Mouse (Mus musculus) adrenal gland (tissue): Measurements from ENCODE around the gene Adamts4.

Source experiments
- intact Hi-C: fragments of 180-260 bp; cut with DNase I; formaldehyde crosslinking; loops from one replicate; pipeline ENCODE4 v1.15.1; 2025

Adamts4 gene

DNA sequence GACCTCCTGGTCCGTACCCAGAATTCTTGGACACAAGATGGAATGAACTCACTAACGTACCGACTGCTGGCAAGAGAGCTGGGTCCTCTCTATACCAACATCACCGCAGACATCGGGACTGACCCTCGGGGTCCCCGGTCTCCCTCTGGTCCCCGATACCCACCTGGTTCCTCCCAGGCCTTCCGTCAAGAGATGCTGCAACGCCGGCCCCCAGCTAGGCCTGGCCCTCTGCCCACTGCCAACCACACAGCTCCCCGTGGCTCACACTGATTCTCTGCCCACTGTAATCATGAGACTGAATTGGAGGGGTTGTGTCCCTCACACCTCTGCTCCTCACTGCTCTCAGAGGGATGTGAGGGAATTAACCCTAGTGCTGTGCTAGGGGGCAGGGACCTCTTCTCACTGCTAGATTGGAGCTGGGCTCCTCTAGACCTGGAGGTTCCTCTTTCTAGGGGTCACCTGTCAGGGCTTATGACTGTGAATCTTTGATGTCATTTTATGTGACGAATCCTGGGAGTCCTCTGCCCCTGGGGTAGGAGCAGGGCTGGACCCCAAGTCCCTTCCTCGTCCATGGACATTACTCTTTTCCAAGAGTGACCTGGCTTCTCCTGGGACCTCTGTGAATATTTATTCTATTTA is 26.0 kb downstream of the Adamts4 start:
- intact Hi-C loops = no loop called here

DNA sequence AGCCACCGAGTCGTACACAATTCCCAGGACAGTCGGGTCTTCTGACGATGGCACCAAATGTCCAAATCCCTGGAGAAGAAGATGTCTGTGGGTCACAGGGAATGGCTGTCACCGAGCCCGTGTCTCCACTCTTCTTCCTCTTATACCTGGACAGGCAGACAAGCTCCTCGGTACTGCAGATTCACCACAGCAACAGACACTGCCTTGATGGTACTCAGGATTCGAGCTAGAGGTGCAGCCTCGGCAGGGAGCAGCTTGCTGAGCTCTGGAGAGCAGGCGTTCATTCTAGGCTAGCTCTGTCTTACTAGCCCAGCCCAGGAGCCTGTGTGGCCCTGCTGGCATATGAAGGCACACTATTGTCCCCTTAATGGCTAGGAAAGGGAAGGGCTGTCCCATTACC is 27.5 kb downstream of the Adamts4 start:
- intact Hi-C loops = no loop called here

- intact Hi-C loops = no loop called here
Measured at GRCm38 (mm10) chr1:171278436-171278835, 28.2 kb downstream of the Adamts4 start.

GRCm38 (mm10) chr1:171279012-171279705 is 28.9 kb downstream of the Adamts4 start:
- intact Hi-C loops = no loop called here

DNA sequence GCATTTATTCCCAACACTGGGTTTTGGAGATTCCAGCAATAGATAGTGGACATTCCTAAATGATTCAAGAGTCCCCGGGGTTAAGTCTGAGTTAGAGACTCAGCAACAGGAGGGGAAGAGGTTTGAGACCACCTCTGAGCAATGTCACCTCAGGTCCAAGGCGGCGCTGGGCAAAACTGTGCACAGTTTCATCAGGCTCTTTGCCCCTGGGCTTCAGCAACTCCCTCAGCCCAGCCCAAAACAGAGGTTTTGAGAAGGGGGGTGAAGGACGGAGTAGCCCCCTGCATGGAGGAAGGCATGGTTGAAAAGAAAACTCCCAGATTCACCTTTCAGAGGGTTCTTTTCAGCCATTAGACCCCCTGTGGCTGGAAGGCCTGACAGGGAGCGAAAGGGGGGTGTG is 29.5 kb downstream of the Adamts4 start:
- intact Hi-C loops = no loop called here

GRCm38 (mm10) chr1:171280250-171280915 is 30.2 kb downstream of the Adamts4 start:
- intact Hi-C loops = no loop called here

GRCm38 (mm10) chr1:171280916-171281527 is 30.8 kb downstream of the Adamts4 start, which contains the start of gene Ppox:
Ppox (minus strand) TSS chr1:171281186.
- intact Hi-C loops = no loop called here

- intact Hi-C loops = no loop called here
Measured at GRCm38 (mm10) chr1:171281528-171281923, 31.3 kb downstream of the Adamts4 start.

GRCm38 (mm10) chr1:171282086-171282805 is 32.0 kb downstream of the Adamts4 start:
- intact Hi-C loops = no loop called here

- intact Hi-C loops = no loop called here
Measured at GRCm38 (mm10) chr1:171283188-171284160, 33.3 kb downstream of the Adamts4 start.

- intact Hi-C loops = no loop called here
Measured at GRCm38 (mm10) chr1:171284491-171284890, 34.3 kb downstream of the Adamts4 start.

DNA sequence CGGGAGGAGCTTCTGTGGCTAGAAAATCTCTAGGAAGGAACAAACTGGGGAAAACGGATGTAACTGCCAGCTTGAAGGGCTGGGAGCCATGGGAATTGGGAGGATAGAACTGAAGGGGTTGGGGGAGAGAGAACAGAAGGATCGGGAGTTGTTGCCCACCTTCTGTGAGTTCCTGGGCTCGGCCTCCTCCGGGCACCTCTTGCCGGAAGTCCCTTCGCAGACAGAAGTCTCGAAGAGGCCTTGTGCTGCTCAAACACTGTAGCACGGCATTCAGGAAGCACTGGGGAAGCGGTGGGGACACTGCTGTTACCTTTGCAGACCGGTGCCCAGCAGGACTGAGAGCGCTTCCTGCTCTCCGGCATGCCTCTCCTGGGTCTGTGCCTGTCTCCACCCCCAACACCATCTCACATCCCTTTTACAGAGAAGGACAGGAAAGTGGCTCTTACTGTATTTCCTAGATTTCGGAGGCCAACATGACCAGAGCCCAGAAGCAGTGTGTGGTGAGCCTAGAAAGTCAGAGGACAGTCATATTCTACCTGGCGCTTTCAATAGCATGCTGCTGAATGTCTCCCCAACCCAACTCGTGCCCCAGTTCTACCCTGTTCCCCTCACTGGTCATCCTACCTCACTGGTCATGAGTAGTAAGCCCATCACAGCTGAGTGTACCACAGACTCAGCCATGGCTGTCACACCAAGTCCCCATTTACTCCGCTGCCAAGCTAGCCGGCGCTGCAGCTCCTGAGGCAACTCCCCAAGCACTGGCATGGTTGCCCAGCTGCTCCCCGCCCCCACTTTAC is 35.1 kb downstream of the Adamts4 start:
- intact Hi-C loops = no loop called here

DNA sequence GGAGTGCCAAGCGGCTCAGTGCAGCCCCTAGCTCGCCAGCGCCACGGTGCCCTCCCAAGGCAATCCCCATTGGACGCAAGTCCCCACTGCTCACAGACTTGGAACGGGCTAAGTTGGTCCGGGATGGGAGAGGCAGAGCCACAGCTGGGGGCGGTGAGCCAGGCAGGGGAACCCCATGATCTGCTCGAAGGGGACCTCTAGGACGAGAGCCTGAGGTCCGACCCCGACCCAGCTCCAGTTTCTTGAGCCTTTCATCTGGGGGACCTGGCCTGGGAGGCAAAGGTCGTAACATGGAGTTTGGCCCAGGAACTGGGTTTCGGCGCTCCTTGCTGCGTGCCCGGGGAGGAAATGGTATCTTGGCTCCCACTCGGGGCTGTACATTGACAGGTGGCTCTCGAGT is 36.3 kb downstream of the Adamts4 start:
- intact Hi-C loops = no loop called here

DNA sequence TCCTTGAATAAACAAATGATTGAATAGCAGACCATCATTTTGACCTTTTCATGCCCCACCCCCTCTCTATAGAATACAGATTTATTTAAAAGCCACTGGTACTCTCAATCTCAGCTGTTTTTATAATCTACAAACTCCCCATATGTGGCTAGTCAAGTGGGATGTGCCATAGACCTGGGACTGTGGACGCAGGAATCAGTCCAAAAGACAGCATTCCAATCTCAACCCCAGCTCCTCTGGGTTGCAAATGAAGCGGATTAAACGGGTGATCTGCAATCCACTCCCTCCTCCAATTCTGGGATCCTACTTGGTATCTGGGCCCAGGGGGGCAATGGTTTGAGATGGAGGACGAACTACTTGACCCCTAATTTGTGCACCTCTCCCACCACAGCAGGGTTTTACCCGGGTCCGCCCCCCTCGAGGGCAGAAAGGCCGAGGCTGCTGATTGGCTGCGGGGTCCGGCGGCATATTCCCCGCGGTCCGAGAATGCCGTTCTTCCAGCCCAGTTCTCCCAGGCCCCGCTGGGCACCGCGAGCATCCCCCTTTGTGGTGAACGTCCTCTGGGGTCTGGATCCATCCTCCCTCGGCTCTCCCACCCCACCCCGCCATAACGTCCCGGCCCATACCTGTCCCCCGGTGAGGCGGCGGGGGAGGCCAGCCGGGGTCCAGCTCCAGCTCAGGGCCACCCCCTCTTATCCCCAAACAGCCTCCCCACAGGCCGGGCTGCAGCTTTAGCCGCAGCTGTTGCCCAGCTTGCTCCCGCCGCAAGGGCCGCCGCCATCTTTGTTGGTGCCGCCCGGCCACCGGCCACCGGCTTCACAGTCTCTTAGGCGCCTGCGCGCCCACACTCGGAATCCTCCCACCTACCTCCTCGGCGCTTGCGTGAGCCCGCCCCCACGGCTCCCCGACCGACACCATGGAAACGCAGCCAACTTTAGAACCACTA is 37.2 kb downstream of the Adamts4 start, which contains the start of gene Usp21:
TSS of gene Usp21 (minus strand) at position 856 of the 946 bp plus-strand sequence.
- intact Hi-C loops = no loop called here

- intact Hi-C loops = no loop called here
Measured at GRCm38 (mm10) chr1:171288328-171288727, 38.1 kb downstream of the Adamts4 start.

GRCm38 (mm10) chr1:171293351-171293750 is 43.1 kb downstream of the Adamts4 start:
- intact Hi-C loops = no loop called here

GRCm38 (mm10) chr1:171293906-171294297 is 43.7 kb downstream of the Adamts4 start:
- intact Hi-C loops = no loop called here
